Mouse (Mus musculus): ENCODE measurements around the gene Ssxb2. TPM values are rescaled to one million over a fixed set of nuclear protein-coding genes. Genes with fewer than 3 reads are reported as not detected.
"Not testable (repeated sequence)": the region's sequence is repeated elsewhere in the genome, so short reads cannot be mapped to it uniquely, and the experiment has no call there.

Gene Ssxb2
- not detected in 2 replicates for polyA plus RNA-seq (2012; rRNA removed)

DNA sequence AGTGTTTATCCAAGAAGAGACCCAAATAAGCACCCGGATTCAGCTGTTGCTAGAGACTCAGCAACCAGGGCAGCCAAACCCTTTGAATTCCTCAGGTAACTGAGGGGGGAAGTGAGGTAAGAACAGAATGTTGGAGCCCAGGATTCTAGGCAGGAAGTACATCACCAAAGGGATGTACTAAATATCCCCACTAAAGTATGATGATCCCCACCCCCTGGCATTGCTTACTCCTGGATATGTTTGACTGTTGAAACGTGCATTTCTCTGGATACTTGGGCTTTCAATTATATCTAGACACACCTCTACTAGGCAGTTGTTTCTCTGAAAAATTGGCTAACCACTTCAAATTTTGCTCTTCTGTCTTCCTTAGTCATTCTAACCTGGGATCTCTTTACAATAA, at the start of gene Ssxb2:
TSS of gene Ssxb2 (minus strand) at position 101 of the 400 bp plus-strand sequence.
- DNase-seq; H3K27me3 ChIP-seq (ENCODE audit: control insufficient read depth, insufficient read depth, low read length); H3K4me3 ChIP-seq (replicated peaks; ENCODE audit: insufficient read depth, low read depth, low read length); H3K27ac ChIP-seq (ENCODE audit: insufficient read depth, low read length); H3K4me1 ChIP-seq (ENCODE audit: control insufficient read depth, insufficient read depth, low read length): not testable (repeated sequence)
- WGBS = 67% methylated on average over 2 of the region's 2 CpGs

DNA sequence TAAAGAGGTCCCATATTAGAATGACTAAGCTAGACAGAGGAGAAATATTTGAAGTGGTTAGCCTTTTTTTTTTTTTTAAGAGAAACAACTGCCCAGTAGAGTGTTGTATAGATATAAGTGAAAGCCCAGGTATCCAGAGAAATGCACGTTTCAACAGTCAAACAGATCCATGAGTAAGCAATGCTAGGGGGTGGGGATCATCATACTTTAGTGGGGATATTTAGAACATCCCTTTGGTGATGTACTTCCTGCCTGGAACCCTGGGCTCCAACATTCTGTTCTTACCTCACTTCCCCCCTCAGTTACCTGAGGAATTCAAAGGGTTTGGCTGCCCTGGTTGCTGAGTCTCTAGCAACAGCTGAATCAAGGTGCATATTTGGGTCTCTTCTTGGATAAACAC, 48.5 kb downstream of the Ssxb2 start, which contains the start of gene Ssxb1:
TSS of gene Ssxb1 (plus strand) at position 301 of the 400 bp plus-strand sequence.
- not testable (repeated sequence) for DNase-seq
- 14% methylated on average over 1 of the region's 1 CpGs for WGBS

More for the DNA sequence above, 48.5 kb downstream of the Ssxb2 start, which contains the start of gene Ssxb1:
- H3K27ac ChIP-seq (ENCODE audit: insufficient read depth, low read length); H3K4me1 ChIP-seq (ENCODE audit: control insufficient read depth, insufficient read depth, low read length); H3K27me3 ChIP-seq (ENCODE audit: control insufficient read depth, insufficient read depth, low read length); H3K4me3 ChIP-seq (replicated peaks; ENCODE audit: insufficient read depth, low read depth, low read length): not testable (repeated sequence)

Other genes with a start within 250 kb of the Ssxb2 start
- gene Ftsj1, start 209.3 kb downstream of the Ssxb2 start, polyA plus RNA-seq (2012; rRNA removed) = 45.9 and 50.1 TPM in 2 replicates
- 9.1 and 10.4 TPM in 2 replicates for gene Slc38a5, start 190.6 kb downstream of the Ssxb2 start, polyA plus RNA-seq (2012; rRNA removed)
- gene Ssxb10, start 134.3 kb downstream of the Ssxb2 start, polyA plus RNA-seq (2012; rRNA removed) = not detected in 2 replicates
- not detected in 2 replicates for gene Ssxb9, start 94.7 kb downstream of the Ssxb2 start, polyA plus RNA-seq (2012; rRNA removed)
- not detected in 2 replicates for gene Ssxb1, start 48.4 kb downstream of the Ssxb2 start, polyA plus RNA-seq (2012; rRNA removed)
- not detected in 2 replicates for gene Gm14459, start 63.2 kb upstream of the Ssxb2 start, polyA plus RNA-seq (2012; rRNA removed)
- gene Ssxb6, start 86.5 kb upstream of the Ssxb2 start, polyA plus RNA-seq (2012; rRNA removed) = not detected in 2 replicates
- gene Ssxb3, start 130.1 kb upstream of the Ssxb2 start, polyA plus RNA-seq (2012; rRNA removed) = not detected in 2 replicates
- not detected in 2 replicates for gene Ssxb8, start 229.1 kb upstream of the Ssxb2 start, polyA plus RNA-seq (2012; rRNA removed)

All from cerebellum, adult 2 months (tissue).